Mouse (Mus musculus) 3134 (cell line): ENCODE results near the gene Ptprc.

ENCODE experiments used
- DNase-seq: peaks from one replicate; pipeline ENCODE4 v3.0.0-alpha.2; 2011; ENCODE audit warnings: low spot score; ENCODE audit not compliant: insufficient read length; ENCODE audit errors: extremely low read depth

Gene Ptprc

DNA sequence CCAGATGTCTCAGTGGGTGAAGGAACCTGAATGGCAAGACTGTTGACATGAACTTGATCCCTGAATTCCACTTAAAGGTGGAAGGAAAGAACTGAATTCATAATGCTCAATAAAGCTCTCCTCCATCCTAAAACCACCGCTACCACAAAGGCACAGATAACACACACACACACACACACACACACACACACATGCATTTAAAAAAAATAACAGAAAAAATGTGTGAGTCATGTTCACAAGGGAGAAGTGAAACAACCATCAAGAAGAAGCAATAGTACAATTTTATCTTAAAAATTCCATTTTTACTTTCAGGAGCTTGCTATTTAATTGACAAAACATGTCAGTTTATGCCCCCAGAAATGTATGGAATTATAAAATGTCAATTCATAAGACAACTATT lies 95.2 kb downstream of the Ptprc start:
- no peak for DNase-seq

DNA sequence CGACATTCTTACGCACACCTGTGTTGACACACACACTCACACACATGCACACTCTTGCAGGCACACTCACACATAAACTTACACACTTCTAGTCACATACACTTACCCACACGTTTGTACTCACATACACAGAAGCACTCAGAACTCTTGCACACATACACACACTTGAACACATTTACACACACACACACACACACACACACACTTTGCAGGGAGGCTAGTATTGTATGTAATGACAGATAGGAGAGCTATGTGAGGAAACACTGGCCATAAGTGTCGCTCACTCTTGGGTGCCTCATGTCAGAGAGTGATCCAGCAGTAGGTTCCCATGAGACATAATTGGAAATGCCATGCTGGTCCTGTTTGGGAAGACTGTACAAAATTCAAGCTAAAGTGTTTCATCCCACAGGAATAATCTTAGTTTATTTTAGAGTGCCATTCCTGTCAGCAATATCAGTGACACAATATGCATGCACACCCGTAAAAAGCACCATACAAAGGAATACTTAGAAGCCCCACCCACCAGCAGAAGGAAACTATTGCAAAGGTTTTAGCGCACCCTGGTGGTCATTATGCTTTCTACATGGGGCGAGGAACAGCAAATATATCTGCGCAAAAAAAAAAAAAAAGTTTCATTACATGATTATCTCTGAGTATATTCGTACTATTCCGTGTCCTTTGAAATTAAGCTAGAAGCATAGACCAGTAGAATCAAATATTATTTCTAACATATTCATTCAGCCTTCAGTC lies 131.1 kb downstream of the Ptprc start:
- DNase-seq: peak; percentile 32

DNA sequence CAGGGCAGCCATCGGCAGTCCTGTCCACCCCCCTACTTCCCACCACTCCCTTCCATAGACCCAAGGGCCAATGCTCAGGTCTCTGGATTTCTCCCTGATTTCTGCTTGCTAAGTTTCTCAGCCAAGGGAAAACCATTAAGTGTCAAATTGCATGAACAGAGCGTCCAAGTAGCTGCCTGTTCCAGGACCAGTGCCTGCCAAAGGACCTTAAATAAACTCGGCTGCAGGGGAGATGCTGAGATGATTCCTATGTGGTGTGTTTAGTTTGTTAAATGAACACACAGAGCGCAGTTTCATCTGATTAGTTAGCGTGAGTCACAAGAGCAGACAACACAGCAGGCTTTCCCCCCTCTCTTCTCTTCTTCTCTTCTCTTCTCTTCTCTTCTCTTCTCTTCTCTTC lies 135.0 kb downstream of the Ptprc start:
- peak; percentile 9 for DNase-seq

DNA sequence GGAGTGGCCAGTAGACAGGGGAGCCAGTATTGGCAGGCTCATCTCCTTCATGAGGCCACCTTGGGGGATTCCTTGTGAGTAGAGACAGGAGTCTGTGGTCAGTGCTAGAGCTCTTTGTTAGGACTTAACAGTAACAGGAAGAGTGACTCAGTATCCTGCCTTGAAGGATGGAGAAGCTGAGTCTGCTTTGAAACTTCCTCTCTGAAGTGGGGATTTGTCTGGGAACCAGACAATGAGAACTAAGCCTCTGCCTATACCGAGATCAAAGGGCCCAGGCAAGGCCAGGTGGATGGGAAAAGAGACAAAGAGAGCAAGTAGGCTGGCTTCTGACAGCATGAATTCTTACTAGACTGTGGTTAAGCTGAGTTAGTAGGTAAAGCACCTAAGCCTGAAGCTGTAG lies 136.3 kb downstream of the Ptprc start:
- DNase-seq: peak; percentile 12

DNA sequence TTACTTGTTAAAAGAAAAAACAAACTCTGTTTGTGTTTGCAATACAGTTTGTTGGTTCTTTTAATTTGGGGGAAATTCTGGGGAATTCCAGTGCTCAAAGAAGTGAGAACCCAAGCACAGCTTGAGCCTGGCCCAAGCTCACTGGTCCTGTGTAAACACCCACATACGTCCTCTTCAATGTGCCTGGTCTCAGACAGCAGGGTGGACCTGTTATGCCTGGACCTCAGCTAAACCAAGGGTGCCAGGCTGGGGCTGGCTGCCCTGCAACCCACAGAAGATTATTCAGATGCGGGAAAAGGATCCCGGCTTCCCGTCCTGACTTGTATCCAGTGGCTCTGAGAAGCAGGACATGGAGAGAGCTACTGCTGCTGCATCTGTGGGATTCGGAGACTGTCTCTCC lies 138.0 kb downstream of the Ptprc start:
- DNase-seq: peak; percentile 5

DNA sequence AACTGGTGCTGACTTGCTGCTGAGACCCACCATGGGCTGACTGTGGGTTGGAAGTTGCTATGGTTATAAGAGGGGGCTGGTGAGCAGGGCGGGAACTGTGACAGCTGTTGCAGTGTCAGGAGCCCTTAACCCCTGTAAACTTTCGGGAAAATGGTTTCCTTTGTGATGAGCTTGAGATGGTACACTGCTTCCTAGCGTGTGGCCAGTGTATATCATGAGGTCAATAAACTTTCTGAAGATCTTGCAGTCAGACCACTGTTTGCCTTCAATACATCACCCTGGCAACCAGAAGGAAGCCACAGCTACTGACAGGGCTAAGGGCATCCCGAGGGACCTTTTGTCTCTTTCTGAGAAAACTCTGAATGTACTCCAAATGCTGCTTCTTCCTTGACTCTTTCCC lies 145.9 kb downstream of the Ptprc start:
- DNase-seq: no peak

DNA sequence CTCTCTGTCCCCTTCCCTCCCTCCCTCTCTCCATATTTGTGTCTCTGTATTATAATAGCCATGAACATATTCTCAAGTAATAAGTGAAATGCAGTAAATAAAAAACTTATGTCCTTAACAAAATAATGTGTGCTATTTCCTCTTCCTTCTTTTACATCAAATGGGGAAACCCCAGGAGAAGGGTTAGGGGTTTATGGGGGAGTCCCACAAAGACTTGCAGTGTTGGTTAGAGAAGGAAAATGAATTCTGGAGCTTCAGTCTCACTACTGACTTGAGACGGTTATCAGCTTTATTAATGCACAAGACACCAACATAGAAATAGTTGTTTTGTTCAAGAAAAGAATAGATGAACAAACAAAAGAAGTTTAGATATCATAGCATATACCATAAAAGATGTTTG lies 150.2 kb downstream of the Ptprc start:
- DNase-seq: no peak

DNA sequence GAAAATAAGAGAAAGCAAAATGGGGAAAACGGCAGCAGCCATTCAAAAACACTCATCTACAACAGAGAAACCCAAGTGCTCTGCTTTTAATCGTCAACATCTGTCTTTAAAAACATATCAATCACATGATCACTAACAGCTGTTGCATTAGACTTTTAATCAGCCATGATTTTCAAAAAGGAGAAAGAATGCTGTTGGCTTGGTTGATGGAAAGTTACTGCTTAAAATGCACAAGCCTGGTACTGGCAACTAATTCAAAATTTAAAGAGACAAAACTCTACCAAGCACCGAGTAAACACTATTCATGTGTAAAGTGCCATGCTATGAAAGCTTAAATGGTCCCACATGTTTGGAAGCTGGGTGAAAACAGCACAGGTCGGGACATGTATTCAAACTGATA lies 151.9 kb downstream of the Ptprc start:
- DNase-seq: no peak

DNA sequence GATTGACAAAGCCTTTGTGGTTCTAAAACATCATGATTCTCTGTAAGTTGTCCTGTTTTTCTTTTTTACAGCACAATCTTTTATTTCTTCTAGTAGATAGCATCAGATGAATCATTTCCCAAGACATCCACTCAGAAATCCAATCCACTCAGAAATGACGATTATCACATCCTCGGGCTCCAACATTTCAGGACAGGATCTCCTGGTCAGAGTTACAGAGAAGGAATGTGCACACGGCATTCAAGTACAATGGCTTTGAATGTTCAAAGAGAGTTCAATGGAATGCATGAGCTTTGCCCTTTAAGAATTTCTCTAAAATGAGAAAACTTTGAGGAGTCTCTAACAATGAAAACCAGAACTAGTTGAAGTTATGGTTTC lies 152.6 kb downstream of the Ptprc start:
- no peak for DNase-seq

DNA sequence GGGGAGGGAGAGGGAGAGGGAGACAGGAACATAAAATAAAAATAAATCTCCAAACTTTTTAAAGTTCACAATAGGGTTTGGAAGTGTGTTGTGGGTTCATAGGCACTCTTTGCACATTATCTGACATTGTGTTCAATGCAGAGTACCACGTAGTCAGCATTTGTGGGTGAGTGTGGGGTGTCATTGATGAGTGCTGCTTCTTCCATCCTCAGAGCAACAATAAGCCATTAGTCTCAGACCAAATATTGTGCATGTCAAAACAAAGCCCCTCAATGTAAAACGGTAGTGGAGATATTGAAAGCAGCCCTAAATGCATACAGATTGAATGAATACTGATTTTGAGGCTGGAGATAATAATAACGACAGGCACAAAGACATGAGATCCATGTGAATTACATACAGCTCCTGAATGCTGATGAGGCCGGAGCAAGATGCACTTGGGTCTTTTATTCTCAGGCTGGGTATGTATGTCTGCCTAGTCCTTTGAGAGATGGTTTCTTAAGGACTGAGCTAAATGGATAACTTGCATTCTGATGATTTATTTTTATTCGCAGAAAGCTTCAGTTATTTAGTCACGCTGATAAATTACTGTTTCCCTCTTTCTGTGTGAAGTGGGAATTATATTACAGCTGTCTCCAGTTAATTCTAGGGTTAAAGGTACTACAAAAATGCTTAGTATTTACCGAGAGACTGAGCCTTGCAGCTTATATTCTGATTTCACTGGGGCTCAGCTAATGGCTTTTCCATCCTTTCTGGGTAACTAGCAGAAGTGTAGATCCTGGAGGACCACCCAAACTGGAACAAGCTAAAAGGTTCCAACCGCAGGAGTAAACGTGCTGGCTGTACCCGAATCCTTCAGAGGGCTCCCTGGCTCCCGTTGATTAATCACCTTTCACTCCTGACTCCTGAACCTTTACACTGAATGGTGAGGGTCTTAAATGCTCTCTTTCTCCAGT lies 153.3 kb downstream of the Ptprc start:
- DNase-seq: no peak
